Comparison of ENCODE assay signal across 7 mouse cellular contexts in the genomic region with DNA sequence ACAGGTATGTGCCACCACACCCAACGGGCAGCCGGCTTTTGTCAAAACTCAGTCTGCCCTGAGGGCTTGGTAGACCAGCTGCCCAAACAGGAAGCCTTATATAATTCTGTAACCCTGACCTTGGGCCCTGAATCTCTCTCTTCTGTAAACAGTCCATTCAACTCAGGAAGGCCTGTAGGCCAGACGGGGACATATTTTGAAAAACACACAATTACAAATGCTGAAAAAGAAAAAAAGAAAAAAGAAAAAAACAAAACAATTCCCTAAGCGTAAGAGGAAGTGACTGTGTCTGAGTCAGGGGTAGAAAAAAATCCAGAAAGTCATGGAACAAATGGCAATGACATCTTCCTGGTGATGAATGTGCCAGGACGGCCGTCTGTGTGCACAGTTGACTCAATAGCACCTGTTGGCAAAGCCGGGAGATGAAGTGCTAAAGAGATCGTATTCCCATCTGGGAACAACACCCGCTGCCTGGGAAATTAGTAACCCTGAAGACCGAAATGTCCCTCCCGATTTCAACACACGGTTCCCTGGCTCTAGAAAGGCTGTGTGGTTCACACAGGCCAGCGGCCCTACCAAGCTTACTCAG.
DNase-seq lines count a peak whose midpoint lies in the region; ATAC-seq and TF ChIP-seq lines count a peak whose summit lies in the region.

No protein-coding gene starts in this region.

- peak; percentile 28 for ATAC-seq in Patski
- ATAC-seq in embryonic facial prominence, embryonic 14.5 days (ENCODE audit: low read depth) = no peak
- no peak for ATAC-seq in limb, embryonic 15.5 days (ENCODE audit: insufficient number of reproducible peaks, low FRiP score, low TSS enrichment, low read depth)

- in situ Hi-C loops in Patski (cut with MboI; ENCODE audit: low pct_unique_long_range_greater_than_20kb) = loop anchor here (5.0 kb wide), 2 partner anchors 46 to 99 kb away; a partner anchor contains a TSS

- H3K9me3 ChIP-seq in embryonic facial prominence, embryonic 14.5 days (ENCODE audit: control insufficient read depth, low read length) = no peaks in the 10 kb centered on the region
- H3K9me3 ChIP-seq in limb, embryonic 15.5 days = no peaks in the 10 kb centered on the region

- CTCF ChIA-PET in Patski (lab: Charles Lee) = interaction anchor here (0.8 to 2.5 kb wide), 4 partner anchors 30 to 214 kb away, joined by 3 to 5 read pairs (median 4); no protein-coding TSS in a partner anchor

- H3K27ac ChIP-seq in layer of hippocampus, adult 2 months = peak overlapping the region; percentile 75
- peak overlapping the region; percentile 48; the same call in 1 of the 2 replicates for H3K27ac ChIP-seq in embryonic facial prominence, embryonic 14.5 days (replicated peaks; ENCODE audit: low read depth, low read length)
- peak overlapping the region; percentile 48; the same call in 1 of the 2 replicates for H3K27ac ChIP-seq in limb, embryonic 15.5 days

- no peak overlapping the region for H3K4me2 ChIP-seq in embryonic facial prominence, embryonic 14.5 days (ENCODE audit: low read depth, low read length)
- H3K4me2 ChIP-seq in limb, embryonic 15.5 days = no peak overlapping the region

- TF ChIP-seq CTCF in layer of hippocampus, adult 2 months (conservative IDR thresholded peaks at IDR 0.05) = no peak
- no peak for TF ChIP-seq CTCF in Patski (IDR thresholded peaks at IDR 0.05)

- no peaks in the 10 kb centered on the region for H3K27me3 ChIP-seq in Patski
- H3K27me3 ChIP-seq in embryonic facial prominence, embryonic 14.5 days (replicated peaks; ENCODE audit: control insufficient read depth, insufficient read depth, low read length) = no peaks in the 10 kb centered on the region
- no peaks in the 10 kb centered on the region; the same call in 1 of the 2 replicates for H3K27me3 ChIP-seq in limb, embryonic 15.5 days

- H3K36me3 ChIP-seq in embryonic facial prominence, embryonic 14.5 days (ENCODE audit: control insufficient read depth, insufficient read depth, low read length) = no peaks in the 10 kb centered on the region
- H3K36me3 ChIP-seq in limb, embryonic 15.5 days = no peaks in the 10 kb centered on the region

- WGBS in embryonic facial prominence, embryonic 14.5 days = 60% methylated on average over 13 of the region's 13 CpGs
- WGBS in limb, embryonic 15.5 days = 59% methylated on average over 13 of the region's 13 CpGs

- POLR2A ChIA-PET in Patski (lab: Charles Lee) = interaction anchor here (1.1 to 1.7 kb wide), 3 partner anchors 15 to 92 kb away, joined by 4 to 6 read pairs (median 6); no protein-coding TSS in a partner anchor

- peaks cover 20% of the 10 kb centered on the region for H3K4me1 ChIP-seq in embryonic facial prominence, embryonic 14.5 days (ENCODE audit: control insufficient read depth, insufficient read depth, low read length)
- H3K4me1 ChIP-seq in limb, embryonic 15.5 days = peaks cover 34% of the 10 kb centered on the region

- no peak overlapping the region for H3K9ac ChIP-seq in embryonic facial prominence, embryonic 14.5 days (ENCODE audit: low read depth, low read length)
- no peak overlapping the region for H3K9ac ChIP-seq in limb, embryonic 15.5 days

- peak; percentile 54 to 63 for DNase-seq in layer of hippocampus, adult 2 months (ENCODE audit: low spot score in 2 of 2)
- no peak for DNase-seq in layer of hippocampus, adult 9-10 months (ENCODE audit: low spot score)
- no peak for DNase-seq in Patski (ENCODE audit: low read depth, low spot score)
- DNase-seq in embryonic facial prominence, embryonic 14.5 days (ENCODE audit: low spot score) = peak; percentile 76
- DNase-seq in cerebellum, postnatal 4 days (ENCODE audit: low spot score in 2 of 2) = no peak
- DNase-seq in right cerebral cortex, postnatal 36 days (ENCODE audit: low spot score in 2 of 2) = no peak

- H3K4me3 ChIP-seq in layer of hippocampus, adult 2 months = no peak overlapping the region
- H3K4me3 ChIP-seq in embryonic facial prominence, embryonic 14.5 days (ENCODE audit: low read depth, low read length) = no peak overlapping the region
- no peak overlapping the region for H3K4me3 ChIP-seq in limb, embryonic 15.5 days

Comparison
In these comparisons a context has a peak if more than half of its experiments do, and no peak if none do; other contexts are left out.
1. DNase-seq: peak in layer of hippocampus, adult 2 months (2 of 2) and embryonic facial prominence, embryonic 14.5 days (single experiment); none in layer of hippocampus, adult 9-10 months (single experiment), Patski (single experiment), cerebellum, postnatal 4 days (0 of 2) and right cerebral cortex, postnatal 36 days (0 of 2).
2. Peak in every context shown above with its lines, with median percentiles within 50 percentile points of each other: H3K27ac ChIP-seq.